Mouse (Mus musculus) neural tube, embryonic 15.5 days (tissue): ENCODE results near the gene AU015836. TPM values are rescaled to one million over a fixed set of nuclear protein-coding genes. Genes with fewer than 3 reads are reported as not detected.

ENCODE experiments used
- ATAC-seq: fragments of 200-750 bp; cut with Nextera tagmentation; 2 replicates; pipeline ENCODE4 v1.8.0; 2017; ENCODE audit warnings: mild to moderate bottlenecking, moderate TSS enrichment, moderate library complexity; ENCODE audit not compliant: low FRiP score
- H3K27ac ChIP-seq: fragments of 300-500 bp; sonication (generic); replicated peaks from 2 replicates; pipeline ENCODE4 v1.5.1; 2015; ENCODE audit warnings: mild to moderate bottlenecking, inconsistent platforms
- H3K27me3 ChIP-seq: fragments of 300-500 bp; sonication (generic); replicated peaks from 2 replicates; pipeline ENCODE4 v1.6.1; 2015; ENCODE audit warnings: inconsistent platforms
- H3K36me3 ChIP-seq: fragments of 300-500 bp; sonication (generic); 2 replicates; pipeline ENCODE4 v1.6.1; 2015; ENCODE audit warnings: inconsistent platforms
- H3K4me1 ChIP-seq: fragments of 300-500 bp; sonication (generic); 2 replicates; pipeline ENCODE4 v1.6.1; 2015; ENCODE audit warnings: inconsistent platforms
- H3K4me2 ChIP-seq: fragments of 300-500 bp; sonication (generic); 2 replicates; pipeline ENCODE4 v1.6.1; 2015; ENCODE audit warnings: inconsistent platforms, mild to moderate bottlenecking, moderate library complexity
- H3K4me3 ChIP-seq: fragments of 300-500 bp; sonication (generic); replicated peaks from 2 replicates; pipeline ENCODE4 v1.5.1; 2015; ENCODE audit warnings: mild to moderate bottlenecking, inconsistent platforms
- H3K9ac ChIP-seq: fragments of 300-500 bp; sonication (generic); replicated peaks from 2 replicates; pipeline ENCODE4 v1.6.1; 2015; ENCODE audit warnings: mild to moderate bottlenecking, inconsistent platforms
- H3K9me3 ChIP-seq: fragments of 300-500 bp; sonication (generic); replicated peaks from 2 replicates; pipeline ENCODE4 v1.6.1; 2016; ENCODE audit warnings: inconsistent platforms
- WGBS: fragments of 180-500 bp; shearing (Covaris S2); methylation state at CpG from one replicate; pipeline ENCODE4 v1.1.7; 2015; ENCODE audit warnings: mixed read lengths; 5-methylcytosine and 5-hydroxymethylcytosine counted together
- polyA plus RNA-seq: library from polyadenylated mRNA; unstranded; fragments of >200 nt; fragmentation: Nextera tagmentation; extraction: Ambion mirVana; gene quantifications from 2 replicates; pipeline ENCODE4 v1.2.1, GENCODE M21; 2015

Gene AU015836
- polyA plus RNA-seq, 1 experiment from 2014 or later, result not detected

DNA sequence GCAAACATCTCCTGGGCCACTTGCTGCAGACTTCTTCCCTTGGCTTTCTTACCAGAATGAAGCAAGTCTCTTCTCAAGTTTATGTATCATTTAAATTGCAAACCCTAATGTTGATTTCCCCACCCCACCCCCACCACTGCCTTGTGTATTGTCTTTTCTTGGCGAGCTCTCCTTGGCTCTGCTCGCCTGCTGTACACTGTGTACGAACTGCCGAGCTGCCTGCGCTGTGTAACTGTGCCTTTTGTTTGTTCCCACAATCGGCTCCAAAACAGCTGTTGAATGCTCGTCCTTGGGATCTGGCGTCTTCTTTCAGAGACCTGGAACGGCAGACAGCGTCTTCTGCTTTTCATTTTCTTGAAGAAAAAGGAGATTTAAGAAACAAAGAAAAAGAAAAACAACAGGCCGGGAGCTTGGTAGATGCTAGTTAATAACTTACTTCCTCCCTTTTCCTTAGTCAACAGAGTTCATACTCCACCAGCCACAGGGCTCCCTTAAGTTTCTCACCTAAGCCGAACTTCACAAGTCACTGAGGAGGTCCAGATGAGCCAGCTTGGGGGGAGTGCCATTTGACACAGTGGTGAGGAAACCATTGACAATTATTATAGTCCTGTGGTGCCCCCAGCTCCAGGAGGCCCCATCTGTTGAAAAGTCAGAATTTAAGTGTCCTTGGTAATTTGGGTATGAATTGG lies 44.2 kb downstream of the AU015836 start:
- Histone ChIP-seq H3K4me3 (no peak overlapping the region), H3K36me3 (no peaks in the 10 kb centered on the region), H3K27ac (no peak overlapping the region), H3K4me1 (no peaks in the 10 kb centered on the region), H3K9me3 (no peaks in the 10 kb centered on the region), H3K27me3 (peaks cover 43% of the 10 kb centered on the region), H3K4me2 (peak overlapping the region; percentile 27), H3K9ac (no peak overlapping the region)
- no peak for ATAC-seq
- WGBS, result 31% methylated on average over 12 of the region's 12 CpGs

DNA sequence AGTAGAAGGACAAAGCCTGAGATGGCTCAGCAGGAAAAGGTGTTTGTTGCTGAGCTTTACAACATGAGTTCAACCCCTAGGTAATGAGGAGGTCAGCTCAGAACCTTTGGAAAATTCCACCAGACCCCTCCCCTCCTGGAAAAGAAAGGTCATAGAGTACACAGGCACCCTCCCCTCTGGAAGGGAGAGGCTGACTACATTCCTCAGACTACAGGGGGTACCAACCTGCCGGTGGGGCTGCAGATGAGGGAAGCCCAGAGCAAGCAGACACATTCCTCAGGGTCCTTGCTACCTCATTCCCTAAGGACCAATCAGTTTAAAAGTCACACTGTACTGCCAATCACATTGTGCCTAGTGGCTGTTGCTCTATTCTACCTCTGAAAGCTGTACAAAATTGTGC lies 48.4 kb downstream of the AU015836 start:
- Histone ChIP-seq H3K4me1 (no peaks in the 10 kb centered on the region), H3K9me3 (no peaks in the 10 kb centered on the region), H3K9ac (no peak overlapping the region), H3K4me3 (no peak overlapping the region), H3K27ac (no peak overlapping the region), H3K27me3 (peaks cover 30% of the 10 kb centered on the region), H3K36me3 (no peaks in the 10 kb centered on the region), H3K4me2 (no peak overlapping the region)
- WGBS, result 50% methylated on average over 1 of the region's 1 CpGs
- ATAC-seq, result no peak

DNA sequence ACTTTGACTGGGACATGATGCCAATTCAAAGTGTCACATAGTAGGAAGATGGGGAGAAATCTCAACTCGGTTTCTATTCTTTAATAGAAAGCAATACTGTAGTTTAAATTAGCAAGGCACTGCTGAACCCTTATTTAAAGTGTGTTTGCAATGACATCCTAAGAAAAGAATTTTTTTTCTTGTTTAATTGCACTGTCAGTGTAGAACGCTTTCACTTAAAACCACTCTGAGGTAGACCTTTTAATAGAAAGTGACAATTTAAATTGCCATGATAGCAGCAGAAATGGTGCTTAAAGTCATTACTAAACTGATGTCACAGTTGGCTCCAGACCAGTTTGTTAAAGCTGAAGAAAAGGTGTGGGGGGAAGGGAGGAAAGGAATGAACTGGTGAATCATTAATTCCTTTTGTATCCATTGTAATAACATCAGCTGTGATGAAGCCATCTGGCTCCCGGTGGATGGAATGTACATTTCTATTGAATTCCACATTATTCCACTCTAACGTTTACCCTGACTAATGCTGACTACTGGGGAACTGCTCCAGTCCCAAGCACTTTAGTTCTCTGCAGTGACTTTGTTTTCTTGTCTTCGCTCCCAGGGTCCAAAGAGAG lies 53.9 kb downstream of the AU015836 start:
- no peak overlapping the region for H3K4me2 ChIP-seq
- H3K36me3 ChIP-seq, result no peaks in the 10 kb centered on the region
- WGBS, result 55% methylated on average over 5 of the region's 5 CpGs
- H3K4me3 ChIP-seq, result no peak overlapping the region
- H3K4me1 ChIP-seq, result no peaks in the 10 kb centered on the region
- H3K9ac ChIP-seq, result no peak overlapping the region
- H3K9me3 ChIP-seq, result no peaks in the 10 kb centered on the region
- no peak for ATAC-seq
- no peak overlapping the region for H3K27ac ChIP-seq
- H3K27me3 ChIP-seq, result peaks cover 10% of the 10 kb centered on the region; the same call in 1 of the 2 replicates

Other genes with a start within 250 kb of the AU015836 start
- 22.4 and 31.7 TPM in 2 replicates for gene Pdk3, start 136.5 kb upstream of the AU015836 start, polyA plus RNA-seq
- 16.6 and 20.8 TPM in 2 replicates for gene Zfx, start 155.0 kb downstream of the AU015836 start, polyA plus RNA-seq
- 74.9 and 80.0 TPM in 2 replicates for gene Eif2s3x, start 244.2 kb downstream of the AU015836 start, polyA plus RNA-seq